Mouse (Mus musculus) neural tube, embryonic 14.5 days (tissue): ENCODE results near the gene Ccdc124. TPM values are rescaled to one million over a fixed set of nuclear protein-coding genes. Genes with fewer than 3 reads are reported as not detected.

Source experiments
- ATAC-seq: fragments of 200-750 bp; cut with Nextera tagmentation; 2 replicates; pipeline ENCODE4 v1.8.0; 2017; ENCODE audit warnings: low read depth, mild to moderate bottlenecking, moderate TSS enrichment, moderate library complexity
- H3K27ac ChIP-seq: fragments of 300-500 bp; sonication (generic); 2 replicates; pipeline ENCODE4 v1.5.1; 2014; ENCODE audit warnings: low read depth, mild to moderate bottlenecking, control low read depth, low read length, moderate library complexity, mixed read lengths
- H3K27me3 ChIP-seq: fragments of 300-500 bp; sonication (generic); 2 replicates; pipeline ENCODE4 v1.6.1; 2014; ENCODE audit warnings: low read length; ENCODE audit not compliant: control insufficient read depth, insufficient read depth
- H3K36me3 ChIP-seq: fragments of 300-500 bp; sonication (generic); 2 replicates; pipeline ENCODE4 v1.6.1; 2014; ENCODE audit warnings: low read length, mixed read lengths; ENCODE audit not compliant: control insufficient read depth, insufficient read depth
- H3K4me1 ChIP-seq: fragments of 300-500 bp; sonication (generic); 2 replicates; pipeline ENCODE4 v1.6.1; 2014; ENCODE audit warnings: low read length; ENCODE audit not compliant: control insufficient read depth, insufficient read depth
- H3K4me2 ChIP-seq: fragments of 300-500 bp; sonication (generic); 2 replicates; pipeline ENCODE4 v1.6.1; 2014; ENCODE audit warnings: mild to moderate bottlenecking, low read depth, low read length, control low read depth
- H3K4me3 ChIP-seq: fragments of 300-500 bp; sonication (generic); 2 replicates; pipeline ENCODE4 v1.5.1; 2014; ENCODE audit warnings: low read depth, low read length, control low read depth, mixed read lengths
- H3K9ac ChIP-seq: fragments of 300-500 bp; sonication (generic); replicated peaks from 2 replicates; pipeline ENCODE4 v1.6.1; 2014; ENCODE audit warnings: low read depth, mild to moderate bottlenecking, control low read depth, low read length, mixed read lengths
- H3K9me3 ChIP-seq: fragments of 300-500 bp; sonication (generic); 2 replicates; pipeline ENCODE4 v1.6.1; 2016; ENCODE audit warnings: low read length; ENCODE audit not compliant: control insufficient read depth
- WGBS: fragments of 180-500 bp; shearing (Covaris S2); extraction: QIAGEN DNeasy Blood & Tissue Kit; methylation state at CpG from one replicate; pipeline ENCODE4 v1.1.7; 2014; 5-methylcytosine and 5-hydroxymethylcytosine counted together
- polyA plus RNA-seq: library from polyadenylated mRNA; unstranded; fragments of >200 nt; fragmentation: Nextera tagmentation; extraction: Ambion mirVana; gene quantifications from 2 replicates; pipeline ENCODE4 v1.2.1, GENCODE M21; 2014

Ccdc124 gene
- polyA plus RNA-seq, 1 experiment from 2014 or later = 159 TPM

DNA sequence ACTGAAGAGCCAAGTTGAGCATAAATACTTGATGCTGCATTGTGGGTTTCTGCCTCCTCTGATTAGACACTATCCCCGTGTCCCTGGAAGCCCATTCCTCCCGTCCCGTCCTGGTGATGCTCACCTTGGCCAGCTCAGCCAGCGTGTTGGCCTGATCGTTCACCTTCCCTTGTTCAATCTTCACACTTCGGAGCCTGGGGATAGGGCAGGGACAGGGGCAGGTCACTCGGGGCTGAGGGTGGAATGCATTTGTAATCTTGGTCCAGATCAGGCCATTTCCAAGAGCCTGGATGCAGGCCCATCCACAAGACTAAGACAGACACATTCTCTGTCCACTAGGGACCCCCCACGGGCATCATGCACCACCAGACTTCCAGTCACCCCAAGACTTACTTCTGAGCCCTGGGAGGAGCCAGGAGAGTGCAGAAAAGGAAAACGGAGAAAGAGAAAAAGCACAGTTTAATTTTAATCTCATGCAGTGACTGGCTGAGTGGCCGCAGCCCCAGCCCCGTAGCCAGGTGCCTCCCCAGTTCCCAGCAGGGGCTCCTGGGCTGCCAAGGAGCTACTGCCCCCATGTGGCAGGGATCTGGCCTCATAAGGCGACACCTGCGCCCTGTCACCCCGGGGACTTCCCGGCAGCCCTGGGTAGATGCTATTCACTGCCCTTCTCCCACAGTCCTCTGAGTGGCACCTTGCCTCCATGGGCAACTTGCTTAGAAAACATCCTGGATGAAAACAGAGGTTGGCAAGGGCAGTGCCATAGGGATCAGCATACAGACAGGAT lies 27.2 kb downstream of the Ccdc124 start:
- WGBS = 57% methylated on average over 15 of the region's 15 CpGs
- no peak overlapping the region for H3K4me2 ChIP-seq
- H3K9me3 ChIP-seq = no peaks in the 10 kb centered on the region
- H3K9ac ChIP-seq = no peak overlapping the region
- H3K4me3 ChIP-seq = no peak overlapping the region
- no peaks in the 10 kb centered on the region for H3K27me3 ChIP-seq
- no peaks in the 10 kb centered on the region for H3K36me3 ChIP-seq
- H3K27ac ChIP-seq = no peak overlapping the region
- no peak for ATAC-seq
- H3K4me1 ChIP-seq = no peaks in the 10 kb centered on the region

DNA sequence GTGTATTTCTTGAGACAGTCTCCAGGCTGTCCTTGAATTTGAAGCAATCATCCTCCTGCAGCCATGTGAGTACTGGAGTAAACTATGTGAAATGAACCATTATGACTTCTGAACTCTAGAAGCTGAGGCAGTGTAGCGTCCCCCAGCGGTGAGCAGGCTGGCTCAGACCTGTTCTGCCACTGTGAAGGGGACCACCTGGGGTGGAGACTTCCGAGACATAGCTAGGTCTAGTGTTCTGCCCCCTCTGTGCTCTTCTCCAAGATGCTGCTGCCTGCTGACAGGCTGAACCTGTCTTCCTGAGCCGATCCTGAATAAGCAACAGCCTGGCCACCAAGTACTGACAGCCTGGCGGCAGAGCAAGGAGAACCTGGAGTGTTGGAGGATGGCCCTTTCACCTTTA lies 28.6 kb downstream of the Ccdc124 start:
- WGBS = 40% methylated on average over 5 of the region's 5 CpGs
- no peak overlapping the region for H3K27ac ChIP-seq
- H3K9ac ChIP-seq = no peak overlapping the region
- no peaks in the 10 kb centered on the region for H3K9me3 ChIP-seq
- no peaks in the 10 kb centered on the region for H3K4me1 ChIP-seq
- H3K4me2 ChIP-seq = no peak overlapping the region
- no peak overlapping the region for H3K4me3 ChIP-seq
- no peaks in the 10 kb centered on the region for H3K27me3 ChIP-seq
- H3K36me3 ChIP-seq = no peaks in the 10 kb centered on the region
- ATAC-seq = no peak

DNA sequence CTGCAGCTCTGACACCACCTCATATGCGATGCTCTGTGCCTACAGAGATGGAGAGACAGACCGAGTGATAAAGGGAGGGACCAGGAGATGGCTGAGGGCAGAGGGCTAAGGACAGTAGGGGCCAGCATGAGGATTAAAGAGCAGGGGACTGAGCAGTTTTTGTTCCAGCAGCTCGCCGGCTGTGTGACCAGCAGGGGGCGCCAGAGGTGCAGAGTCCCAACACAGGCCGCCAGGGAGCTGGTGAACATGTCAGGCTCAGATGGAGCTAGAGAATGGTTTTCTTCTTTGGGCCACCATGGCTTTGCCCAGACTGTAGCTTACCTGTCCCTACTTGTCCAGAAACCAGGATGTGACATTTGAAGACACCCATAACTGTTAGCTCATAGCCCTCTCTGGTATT lies 29.2 kb downstream of the Ccdc124 start:
- Histone ChIP-seq H3K9me3 (no peaks in the 10 kb centered on the region), H3K4me3 (no peak overlapping the region), H3K27ac (no peak overlapping the region), H3K36me3 (no peaks in the 10 kb centered on the region), H3K4me1 (no peaks in the 10 kb centered on the region), H3K4me2 (no peak overlapping the region), H3K27me3 (no peaks in the 10 kb centered on the region), H3K9ac (no peak overlapping the region)
- ATAC-seq = peak; percentile 3; the same call in 1 of the 2 replicates
- under 1% methylated on average over 6 of the region's 6 CpGs for WGBS

DNA sequence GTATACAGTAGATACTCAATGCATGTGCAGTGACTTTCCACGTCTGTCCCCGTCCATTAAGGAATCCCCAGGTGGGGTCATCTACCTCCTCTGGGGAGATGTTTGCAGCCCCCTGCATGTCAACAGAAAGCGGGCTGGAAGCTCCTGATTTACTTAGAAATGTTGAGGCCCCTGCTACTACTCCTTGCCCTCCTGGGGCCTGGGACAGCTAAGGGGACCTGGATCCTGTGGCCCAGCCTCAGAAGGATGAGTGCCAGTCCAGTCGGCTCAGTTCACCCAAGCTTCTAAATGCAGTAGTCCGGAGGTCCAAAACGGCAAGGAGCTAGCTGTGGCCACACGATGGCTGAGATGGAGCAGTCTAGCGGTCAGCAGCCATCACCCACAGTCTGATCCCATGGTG lies 29.8 kb downstream of the Ccdc124 start:
- Histone ChIP-seq H3K4me1 (no peaks in the 10 kb centered on the region), H3K4me2 (no peak overlapping the region), H3K9me3 (no peaks in the 10 kb centered on the region), H3K9ac (no peak overlapping the region), H3K27me3 (no peaks in the 10 kb centered on the region), H3K27ac (no peak overlapping the region), H3K4me3 (no peak overlapping the region), H3K36me3 (no peaks in the 10 kb centered on the region)
- ATAC-seq = no peak
- 90% methylated on average over 8 of the region's 8 CpGs for WGBS

DNA sequence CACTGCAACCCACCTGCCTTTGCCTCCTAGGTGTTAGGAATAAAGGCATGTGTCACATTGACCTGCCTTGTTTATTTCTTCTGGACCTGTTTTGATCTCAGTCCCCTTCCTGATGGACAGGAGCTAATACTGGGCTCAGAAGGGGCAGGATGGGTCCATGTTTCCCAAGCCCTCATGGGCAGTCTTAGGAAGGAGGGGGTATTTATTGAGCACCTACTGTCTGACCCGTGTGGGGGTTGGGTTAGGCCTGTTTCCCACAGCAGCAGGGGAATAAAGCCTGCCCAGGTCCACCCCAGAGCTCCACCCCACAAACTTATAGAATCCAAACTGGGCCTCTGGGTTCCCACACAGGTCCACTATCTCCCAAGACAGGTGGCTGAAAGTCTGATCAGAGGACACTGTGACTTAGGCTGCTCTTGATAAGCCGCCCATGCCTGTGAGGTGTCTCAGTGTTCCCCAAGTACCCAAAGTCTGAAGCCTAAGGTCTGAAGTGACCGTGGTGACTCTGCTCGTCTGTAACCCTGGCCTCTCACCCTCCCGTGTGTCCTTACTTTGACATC lies 30.4 kb downstream of the Ccdc124 start:
- H3K4me3 ChIP-seq = no peak overlapping the region
- no peaks in the 10 kb centered on the region for H3K36me3 ChIP-seq
- no peaks in the 10 kb centered on the region for H3K9me3 ChIP-seq
- H3K4me2 ChIP-seq = no peak overlapping the region
- H3K4me1 ChIP-seq = no peaks in the 10 kb centered on the region
- H3K9ac ChIP-seq = no peak overlapping the region
- no peak for ATAC-seq
- 84% methylated on average over 5 of the region's 5 CpGs for WGBS
- H3K27me3 ChIP-seq = no peaks in the 10 kb centered on the region
- H3K27ac ChIP-seq = no peak overlapping the region

DNA sequence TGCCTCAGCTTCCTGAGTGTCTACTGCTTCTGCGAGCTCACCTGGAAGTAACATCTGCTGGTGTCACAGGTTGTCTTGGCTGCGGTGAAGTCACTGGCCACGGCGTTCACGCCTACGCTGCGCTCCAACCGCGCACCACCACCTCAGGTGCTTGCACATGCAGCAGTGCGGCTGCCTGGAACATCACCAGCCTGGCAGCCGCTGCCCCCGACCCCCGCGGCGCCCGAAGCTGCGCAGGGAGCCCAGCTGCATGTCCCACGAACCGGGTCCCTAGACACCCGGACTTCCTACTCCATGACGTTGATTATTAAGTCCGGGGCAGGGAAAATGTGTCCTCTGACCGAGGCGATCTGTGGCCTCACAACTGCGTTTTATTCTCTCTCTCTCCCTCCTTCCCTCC lies 31.3 kb downstream of the Ccdc124 start:
- no peak for ATAC-seq

DNA sequence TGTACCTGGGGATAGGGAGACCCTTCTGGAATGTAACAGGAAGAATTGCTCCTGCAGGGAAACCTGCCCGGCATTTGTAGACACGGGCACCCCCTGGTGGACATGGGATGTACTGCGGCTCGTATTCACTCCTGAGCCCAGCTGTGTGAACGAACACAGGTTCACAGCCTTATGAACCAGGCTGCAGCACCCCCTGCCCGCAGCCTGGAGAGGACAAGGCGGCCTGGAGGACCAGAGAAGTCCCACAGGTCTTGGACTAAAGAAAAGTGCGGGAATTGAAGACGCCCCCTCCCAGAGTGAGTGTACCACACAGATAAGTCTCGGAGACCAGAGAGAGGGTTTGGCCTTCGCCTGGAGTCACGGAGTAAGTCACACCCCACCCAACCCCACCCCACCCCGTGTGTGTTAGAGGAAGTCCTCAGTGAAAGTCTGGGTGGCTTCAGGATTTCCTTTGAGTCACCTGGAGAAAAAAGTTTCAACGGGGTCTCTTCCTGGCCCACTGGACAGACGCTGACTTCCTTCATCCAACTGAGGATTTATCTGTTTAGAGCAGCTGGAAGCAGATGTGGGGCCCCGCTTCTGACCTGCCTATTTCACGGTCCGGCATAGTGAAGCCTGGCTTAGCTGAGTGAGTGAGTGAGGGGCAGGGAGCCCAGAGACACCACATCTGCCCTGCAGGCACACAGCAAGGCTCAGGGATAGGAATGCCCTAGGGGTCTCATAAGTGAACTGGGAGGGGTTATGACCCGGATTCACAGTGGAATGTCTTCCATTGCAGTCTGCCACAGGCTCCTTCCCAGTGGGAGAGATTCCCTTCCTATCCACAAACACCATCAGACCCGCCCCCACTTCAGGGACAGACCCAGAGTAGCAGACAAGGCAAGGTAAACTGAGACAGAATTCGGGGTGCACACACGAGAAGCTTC lies 32.3 kb downstream of the Ccdc124 start:
- Histone ChIP-seq H3K4me2 (no peak overlapping the region), H3K4me1 (no peaks in the 10 kb centered on the region), H3K27me3 (no peaks in the 10 kb centered on the region), H3K27ac (no peak overlapping the region), H3K9me3 (no peaks in the 10 kb centered on the region), H3K9ac (no peak overlapping the region), H3K4me3 (no peak overlapping the region), H3K36me3 (no peaks in the 10 kb centered on the region)
- 38% methylated on average over 22 of the region's 22 CpGs for WGBS
- no peak for ATAC-seq

More for the DNA sequence above, 31.3 kb downstream of the Ccdc124 start:
- no peaks in the 10 kb centered on the region for H3K9me3 ChIP-seq
- H3K4me3 ChIP-seq = no peak overlapping the region
- H3K9ac ChIP-seq = no peak overlapping the region
- H3K27me3 ChIP-seq = no peaks in the 10 kb centered on the region
- H3K4me2 ChIP-seq = no peak overlapping the region
- H3K36me3 ChIP-seq = no peaks in the 10 kb centered on the region
- H3K27ac ChIP-seq = no peak overlapping the region
- no peaks in the 10 kb centered on the region for H3K4me1 ChIP-seq
- WGBS = 69% methylated on average over 25 of the region's 25 CpGs

DNA sequence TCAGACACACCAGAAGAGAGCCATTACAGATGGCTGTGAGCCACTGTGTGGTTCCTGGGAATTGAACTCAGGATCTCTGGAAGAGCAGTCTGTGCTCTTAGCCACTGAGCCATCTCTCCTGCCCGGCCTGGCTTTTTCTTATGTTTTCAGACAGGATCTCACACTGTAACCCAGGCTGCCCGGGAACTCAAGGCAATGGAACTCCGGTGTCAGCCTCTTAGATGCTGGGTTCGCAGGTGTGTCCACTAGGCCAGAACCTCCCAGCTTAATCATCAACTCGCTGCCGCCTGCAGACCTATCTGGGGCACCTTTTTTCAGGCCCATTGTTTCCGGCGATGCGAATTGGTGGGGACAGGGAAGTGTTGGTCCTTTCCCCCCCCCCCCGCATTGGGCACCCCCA lies 33.1 kb downstream of the Ccdc124 start:
- Histone ChIP-seq H3K9ac (no peak overlapping the region), H3K36me3 (no peaks in the 10 kb centered on the region), H3K9me3 (no peaks in the 10 kb centered on the region), H3K4me1 (no peaks in the 10 kb centered on the region), H3K4me3 (no peak overlapping the region), H3K4me2 (no peak overlapping the region; the same call in 1 of the 2 replicates), H3K27me3 (no peaks in the 10 kb centered on the region), H3K27ac (no peak overlapping the region)
- 59% methylated on average over 10 of the region's 10 CpGs for WGBS
- ATAC-seq = no peak
